Mouse (Mus musculus) MN1 (cell line): ENCODE measurements around the gene Uba7.
A peak's percentile ranks its signal among the peaks of the same experiment; 100 is the strongest.
"Not testable (repeated sequence)": the region's sequence is repeated elsewhere in the genome, so short reads cannot be mapped to it uniquely, and the experiment has no call there.

ENCODE experiments used
- DNase-seq: peaks from one replicate; pipeline ENCODE4 v3.0.0-alpha.2; 2016; ENCODE audit warnings: low spot score

The Uba7 gene

DNA sequence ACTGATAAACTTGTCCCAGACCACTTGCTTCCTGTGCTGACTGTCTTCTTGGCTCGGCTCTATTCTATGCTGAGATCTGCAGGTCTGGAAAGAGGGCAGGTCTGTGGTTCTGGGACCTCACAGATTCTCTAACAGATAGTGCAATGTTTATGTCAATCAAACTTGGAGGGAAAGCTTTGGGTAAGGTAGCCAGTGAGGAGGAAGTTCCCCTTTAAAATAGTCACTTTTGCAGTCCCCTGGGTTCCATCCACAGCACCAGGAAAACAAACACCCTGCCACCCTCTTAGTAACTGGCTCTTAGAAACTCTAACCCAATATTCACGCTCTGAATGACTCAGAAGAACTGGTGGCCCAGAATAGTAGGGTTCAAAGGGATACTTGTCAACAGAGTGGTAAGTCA lies 19.2 kb downstream of the Uba7 start:
- no peak for DNase-seq

GRCm38 (mm10) chr9:107995513-107995912 lies 20.2 kb downstream of the Uba7 start:
- DNase-seq, result no peak

- no peak for DNase-seq
Observed at GRCm38 (mm10) chr9:107996049-107996448, 20.7 kb downstream of the Uba7 start, which contains the start of gene Gm20662. TSS of gene Gm20662 (plus strand) at chr9:107996349.

DNA sequence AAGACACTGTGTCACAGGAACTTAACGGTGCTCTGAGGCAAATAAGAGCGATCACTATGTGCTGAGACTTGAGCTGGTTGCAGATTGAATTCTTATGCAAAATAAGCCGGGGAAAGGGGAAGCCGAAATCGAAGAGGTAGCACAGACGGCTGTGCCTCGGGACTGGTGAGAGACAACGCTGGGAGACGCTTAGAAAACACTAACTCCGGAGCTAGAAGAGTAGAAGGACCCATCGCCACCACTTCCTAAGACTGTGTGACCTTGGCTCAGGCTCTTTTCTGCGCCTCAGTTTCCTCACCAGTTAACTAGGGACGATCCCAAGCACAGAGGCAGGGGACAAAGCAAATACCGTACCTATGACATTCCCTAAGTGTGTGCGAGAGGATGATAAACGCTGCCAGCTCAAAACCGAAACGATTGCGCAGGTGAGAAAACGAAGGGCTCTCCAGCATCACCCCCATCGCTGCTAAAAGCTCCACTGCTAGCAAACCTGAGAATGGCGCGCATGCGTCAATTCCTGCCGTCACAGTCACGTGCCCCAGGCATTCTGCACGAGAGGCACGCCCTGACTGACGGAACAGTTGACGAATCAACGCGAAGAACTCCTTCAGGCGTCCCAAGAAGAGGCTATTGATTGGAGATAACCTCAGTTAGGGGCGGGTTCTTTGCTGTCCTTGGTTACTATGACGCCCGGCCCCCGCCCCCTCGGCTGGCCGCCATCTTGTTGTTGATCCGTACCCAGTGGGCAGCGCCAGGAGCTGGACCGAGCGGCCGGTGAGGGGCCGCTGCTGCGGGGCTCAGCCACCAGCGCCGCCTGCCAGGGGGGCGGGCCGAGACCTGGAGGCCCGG lies 26.8 kb downstream of the Uba7 start, which contains the start of gene Ip6k1:
Ip6k1 (plus strand) TSS at position 580 of the 849 bp plus-strand sequence.
- DNase-seq, result peak; percentile 100

DNA sequence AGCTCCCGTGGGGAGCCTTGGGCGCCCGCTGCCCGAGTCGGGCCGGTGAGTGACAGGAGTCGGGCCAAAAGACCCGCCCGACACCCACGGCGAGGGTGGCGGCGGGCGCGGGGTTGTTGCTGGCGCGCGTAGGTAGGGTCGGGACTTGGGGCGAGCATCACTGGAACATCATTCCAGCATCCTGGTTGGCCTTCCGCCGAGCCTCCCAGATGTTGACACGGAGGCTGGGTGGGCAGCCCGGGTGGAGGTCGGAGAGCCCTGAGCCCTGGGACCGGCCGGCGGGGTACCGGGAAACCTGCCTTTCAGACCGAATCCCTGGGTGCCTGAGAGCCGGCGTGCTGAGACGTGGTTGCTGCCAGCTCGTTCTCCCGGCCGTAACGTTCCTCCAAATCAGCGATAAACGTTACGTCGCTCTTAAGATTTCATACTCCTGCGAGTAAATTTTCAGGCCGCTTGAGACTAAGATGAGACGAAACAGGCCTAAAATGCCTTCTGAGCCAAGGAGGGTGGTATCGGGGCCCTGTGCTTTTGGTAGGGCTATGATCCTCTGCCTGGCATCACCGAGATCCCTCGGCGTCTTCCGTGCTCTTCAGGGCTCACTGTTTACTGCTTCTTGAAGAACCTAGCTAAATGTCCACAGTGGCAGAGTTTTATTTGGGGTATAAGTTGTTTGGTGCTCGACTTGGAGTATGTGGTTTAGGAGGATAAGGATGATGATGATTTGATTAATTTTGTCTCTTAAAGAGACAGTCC lies 27.6 kb downstream of the Uba7 start:
- peak; percentile 44 for DNase-seq

GRCm38 (mm10) chr9:108003531-108003890 lies 28.2 kb downstream of the Uba7 start:
- DNase-seq, result peak; percentile 36

- no peak for DNase-seq
Observed at GRCm38 (mm10) chr9:108008041-108008440, 32.7 kb downstream of the Uba7 start.

DNA sequence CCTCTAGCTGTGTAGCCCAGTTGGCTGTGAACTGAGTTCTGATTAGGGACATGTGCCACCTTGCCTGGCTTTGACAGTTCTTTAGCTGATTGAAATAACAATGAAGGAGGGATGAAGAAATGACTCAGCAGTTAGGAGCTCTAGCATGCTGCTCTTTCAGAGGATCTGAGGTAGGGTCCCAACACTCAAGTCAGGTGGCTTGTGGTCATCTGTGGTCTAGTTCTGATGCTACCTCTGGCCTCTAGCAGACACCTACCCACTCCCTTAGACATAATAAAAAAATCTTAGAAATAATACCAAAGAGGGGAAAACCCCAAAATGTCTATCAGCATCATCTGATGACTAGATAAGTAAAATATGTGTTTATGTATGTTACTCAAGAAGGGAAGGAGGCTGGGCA lies 35.1 kb downstream of the Uba7 start:
- no peak for DNase-seq

GRCm38 (mm10) chr9:108013577-108013976 lies 38.3 kb downstream of the Uba7 start:
- not testable (repeated sequence) for DNase-seq

GRCm38 (mm10) chr9:108017127-108017526 lies 41.8 kb downstream of the Uba7 start:
- DNase-seq, result no peak

DNA sequence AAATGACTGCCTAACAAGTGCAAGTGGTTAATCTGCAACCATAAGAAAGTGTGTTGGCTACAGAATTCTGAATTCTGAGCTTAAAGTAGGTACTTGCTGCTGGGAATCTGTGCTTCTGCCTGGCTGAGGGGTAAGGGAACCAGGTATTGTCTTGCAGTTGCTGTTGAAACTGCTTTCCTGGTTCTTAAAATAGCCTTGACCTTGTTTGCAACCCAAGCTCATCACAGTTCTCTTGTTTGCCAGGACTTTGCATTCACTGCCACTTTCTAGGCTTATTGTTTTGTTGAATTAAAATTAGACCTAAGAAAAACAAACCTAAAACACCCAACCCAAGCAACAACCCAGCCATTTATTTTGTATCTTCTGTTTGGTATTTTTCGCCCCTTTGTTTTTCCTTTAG lies 45.4 kb downstream of the Uba7 start:
- DNase-seq, result no peak

DNA sequence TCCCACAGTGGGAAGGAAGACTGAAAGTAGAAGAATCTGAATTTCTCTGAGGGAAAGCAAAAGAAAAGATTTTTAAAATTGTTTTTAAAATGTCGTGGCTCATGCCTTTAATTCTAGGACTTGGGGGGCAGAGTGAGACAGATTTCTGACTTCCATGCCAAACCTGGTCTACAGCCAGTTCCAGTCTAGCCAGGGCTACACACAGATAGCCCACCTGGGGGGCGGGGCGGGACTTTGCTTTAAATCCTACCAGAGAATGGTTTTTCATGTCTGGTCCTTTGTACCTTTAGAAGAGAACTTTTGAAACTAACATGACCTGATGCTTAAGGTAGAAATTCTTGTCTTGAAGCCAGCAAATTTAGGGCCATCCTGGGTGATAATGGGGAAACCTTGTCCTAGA lies 47.9 kb downstream of the Uba7 start:
- no peak for DNase-seq

DNA sequence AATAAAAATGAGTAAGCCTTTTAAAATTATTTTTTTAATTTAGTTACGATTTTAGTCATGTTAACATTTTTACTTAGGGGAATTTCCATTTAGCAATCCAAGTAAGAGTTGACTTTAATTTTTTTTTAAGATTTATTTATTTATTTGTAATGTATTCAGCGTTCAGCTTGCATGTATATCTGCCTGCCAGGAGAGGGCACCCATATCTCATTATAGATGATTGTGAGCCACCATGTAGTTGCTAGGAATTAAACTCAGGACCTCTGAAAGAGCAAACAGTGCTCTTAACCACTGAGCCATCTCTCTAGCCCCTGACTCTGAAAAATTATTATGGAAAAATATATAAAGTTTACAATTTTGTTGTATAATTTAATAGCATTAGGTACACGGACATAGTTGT lies 51.3 kb downstream of the Uba7 start:
- no peak for DNase-seq

DNA sequence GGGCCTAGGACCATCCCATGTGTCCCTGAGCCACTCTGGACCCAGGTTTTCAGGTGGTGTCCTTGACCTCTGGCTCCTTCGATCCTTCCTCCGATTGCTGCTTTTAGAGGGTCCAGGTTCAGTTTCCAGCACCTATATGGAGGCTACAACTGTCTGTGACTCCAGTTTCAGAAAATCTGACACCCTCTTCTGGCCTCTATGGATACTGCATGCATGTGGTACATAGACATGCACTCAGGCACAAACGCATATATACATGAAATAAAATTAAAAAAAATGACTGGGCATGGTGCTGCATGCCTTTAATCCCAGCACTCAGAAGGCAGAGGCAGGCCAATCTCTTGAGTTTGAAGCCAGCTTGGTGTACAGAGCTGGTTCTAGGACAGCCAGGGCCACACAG lies 52.6 kb downstream of the Uba7 start:
- no peak for DNase-seq

- DNase-seq, result no peak
Observed at GRCm38 (mm10) chr9:108032126-108032525, 56.8 kb downstream of the Uba7 start.
